Mouse (Mus musculus): ENCODE measurements around the gene Efna4. TPM values are rescaled to one million over a fixed set of nuclear protein-coding genes. Genes with fewer than 3 reads are reported as not detected.

The Efna4 gene
- polyA plus RNA-seq, 1 experiment from 2014 or later: 4.4 TPM

- no peak for ATAC-seq (ENCODE audit: low FRiP score)
- no peak overlapping the region for H3K4me3 ChIP-seq (replicated peaks; ENCODE audit: low read length)
- 78% methylated on average over 4 of the region's 4 CpGs for WGBS
- no peak overlapping the region for H3K4me2 ChIP-seq (replicated peaks)
- peaks cover 5% of the 10 kb centered on the region; the same call in 1 of the 2 replicates for H3K27me3 ChIP-seq (ENCODE audit: control insufficient read depth, insufficient read depth, low read length)
- H3K4me1 ChIP-seq (replicated peaks; ENCODE audit: control insufficient read depth, insufficient read depth, low read length): no peaks in the 10 kb centered on the region
- no peaks in the 10 kb centered on the region for H3K9me3 ChIP-seq (ENCODE audit: control insufficient read depth, low read length)
- no peaks in the 10 kb centered on the region for H3K36me3 ChIP-seq (replicated peaks; ENCODE audit: control insufficient read depth, insufficient read depth)
- no peak overlapping the region for H3K27ac ChIP-seq
- no peak for DNase-seq (ENCODE audit: low spot score)
- H3K9ac ChIP-seq: no peak overlapping the region
Measured at GRCm38 (mm10) chr3:89305105-89305504, 32.7 kb downstream of the Efna4 start.

DNA sequence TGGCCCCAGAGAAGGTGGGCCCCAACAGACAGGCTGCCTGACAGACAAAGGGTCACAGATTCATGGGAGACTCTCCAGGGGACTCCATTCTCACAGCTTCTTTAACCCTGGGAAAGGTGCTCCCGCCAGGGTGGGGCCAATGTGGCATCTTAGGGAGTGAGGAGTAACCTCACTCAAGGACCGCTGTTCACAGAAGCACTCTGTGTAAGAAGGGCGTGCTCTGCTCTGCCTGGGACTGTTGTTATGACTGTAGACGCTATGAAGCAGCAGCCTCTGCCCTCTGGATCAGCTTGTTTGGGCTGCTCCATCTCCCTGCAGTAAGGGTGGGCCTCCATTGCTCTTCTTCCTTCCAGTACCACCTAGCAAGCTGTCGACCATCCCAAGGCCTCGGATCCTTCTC lies 33.4 kb downstream of the Efna4 start:
- 58% methylated on average over 6 of the region's 6 CpGs for WGBS
- Histone ChIP-seq H3K27me3 (ENCODE audit: control insufficient read depth, insufficient read depth, low read length) (peaks cover 7% of the 10 kb centered on the region; the same call in 1 of the 2 replicates), H3K27ac (no peak overlapping the region), H3K4me1 (replicated peaks; ENCODE audit: control insufficient read depth, insufficient read depth, low read length) (no peaks in the 10 kb centered on the region), H3K9ac (no peak overlapping the region), H3K36me3 (replicated peaks; ENCODE audit: control insufficient read depth, insufficient read depth) (no peaks in the 10 kb centered on the region), H3K9me3 (ENCODE audit: control insufficient read depth, low read length) (no peaks in the 10 kb centered on the region), H3K4me2 (replicated peaks) (no peak overlapping the region), H3K4me3 (replicated peaks; ENCODE audit: low read length) (no peak overlapping the region)
- no peak for DNase-seq (ENCODE audit: low spot score)
- ATAC-seq (ENCODE audit: low FRiP score): no peak

DNA sequence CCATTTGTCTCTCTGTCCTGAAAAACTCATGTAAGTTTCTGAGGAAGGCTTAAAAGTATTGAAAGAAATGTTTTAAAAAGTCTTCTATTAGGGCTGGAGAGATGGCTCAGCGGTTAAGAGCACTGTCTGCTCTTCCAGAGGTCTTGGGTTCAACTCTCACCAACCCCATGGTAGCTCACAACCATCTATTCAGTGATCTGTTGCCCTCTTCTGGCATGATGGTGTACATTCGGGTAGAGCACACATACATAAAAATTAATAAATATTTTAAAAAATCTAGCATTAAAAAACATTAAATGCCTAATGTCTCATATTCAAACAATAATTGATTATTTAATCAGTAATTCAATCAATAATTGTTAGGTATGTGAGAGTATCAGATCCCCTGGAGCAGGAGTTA lies 37.3 kb downstream of the Efna4 start:
- Histone ChIP-seq H3K36me3 (replicated peaks; ENCODE audit: control insufficient read depth, insufficient read depth) (no peaks in the 10 kb centered on the region), H3K4me1 (replicated peaks; ENCODE audit: control insufficient read depth, insufficient read depth, low read length) (no peaks in the 10 kb centered on the region), H3K4me2 (replicated peaks) (no peak overlapping the region), H3K4me3 (replicated peaks; ENCODE audit: low read length) (no peak overlapping the region), H3K9ac (no peak overlapping the region), H3K27me3 (ENCODE audit: control insufficient read depth, insufficient read depth, low read length) (peaks cover 7% of the 10 kb centered on the region; the same call in 1 of the 2 replicates), H3K9me3 (ENCODE audit: control insufficient read depth, low read length) (no peaks in the 10 kb centered on the region), H3K27ac (no peak overlapping the region)
- no peak for ATAC-seq (ENCODE audit: low FRiP score)
- 65% methylated on average over 2 of the region's 2 CpGs for WGBS
- no peak for DNase-seq (ENCODE audit: low spot score)

GRCm38 (mm10) chr3:89300071-89300470 lies 37.8 kb downstream of the Efna4 start:
- 71% methylated on average over 1 of the region's 1 CpGs for WGBS
- H3K36me3 ChIP-seq (replicated peaks; ENCODE audit: control insufficient read depth, insufficient read depth): no peaks in the 10 kb centered on the region
- H3K4me2 ChIP-seq (replicated peaks): peak overlapping the region; percentile 40
- H3K27me3 ChIP-seq (ENCODE audit: control insufficient read depth, insufficient read depth, low read length): peaks cover 7% of the 10 kb centered on the region; the same call in 1 of the 2 replicates
- DNase-seq (ENCODE audit: low spot score) (no peak), ATAC-seq (ENCODE audit: low FRiP score) (no peak)
- H3K4me3 ChIP-seq (replicated peaks; ENCODE audit: low read length): peak overlapping the region; percentile 17; the same call in 1 of the 2 replicates
- H3K9ac ChIP-seq: 0 out of 2 replicates have a peak overlapping the region, but pooled peaks have one; percentile 34
- no peaks in the 10 kb centered on the region for H3K9me3 ChIP-seq (ENCODE audit: control insufficient read depth, low read length)
- no peak overlapping the region for H3K27ac ChIP-seq
- H3K4me1 ChIP-seq (replicated peaks; ENCODE audit: control insufficient read depth, insufficient read depth, low read length): no peaks in the 10 kb centered on the region

- H3K27me3 ChIP-seq (ENCODE audit: control insufficient read depth, insufficient read depth, low read length): peaks cover 7% of the 10 kb centered on the region; the same call in 1 of the 2 replicates
- no peak for ATAC-seq (ENCODE audit: low FRiP score)
- no peak for DNase-seq (ENCODE audit: low spot score)
- H3K36me3 ChIP-seq (replicated peaks; ENCODE audit: control insufficient read depth, insufficient read depth): no peaks in the 10 kb centered on the region
- H3K9ac ChIP-seq: 0 out of 2 replicates have a peak overlapping the region, but pooled peaks have one; percentile 34
- no peaks in the 10 kb centered on the region for H3K9me3 ChIP-seq (ENCODE audit: control insufficient read depth, low read length)
- WGBS: 3% methylated on average over 14 of the region's 14 CpGs
- H3K27ac ChIP-seq: no peak overlapping the region
- no peaks in the 10 kb centered on the region for H3K4me1 ChIP-seq (replicated peaks; ENCODE audit: control insufficient read depth, insufficient read depth, low read length)
- peak overlapping the region; percentile 17 for H3K4me3 ChIP-seq (replicated peaks; ENCODE audit: low read length)
- peak overlapping the region; percentile 40 for H3K4me2 ChIP-seq (replicated peaks)
Measured at GRCm38 (mm10) chr3:89299499-89299898, 38.3 kb downstream of the Efna4 start.

DNA sequence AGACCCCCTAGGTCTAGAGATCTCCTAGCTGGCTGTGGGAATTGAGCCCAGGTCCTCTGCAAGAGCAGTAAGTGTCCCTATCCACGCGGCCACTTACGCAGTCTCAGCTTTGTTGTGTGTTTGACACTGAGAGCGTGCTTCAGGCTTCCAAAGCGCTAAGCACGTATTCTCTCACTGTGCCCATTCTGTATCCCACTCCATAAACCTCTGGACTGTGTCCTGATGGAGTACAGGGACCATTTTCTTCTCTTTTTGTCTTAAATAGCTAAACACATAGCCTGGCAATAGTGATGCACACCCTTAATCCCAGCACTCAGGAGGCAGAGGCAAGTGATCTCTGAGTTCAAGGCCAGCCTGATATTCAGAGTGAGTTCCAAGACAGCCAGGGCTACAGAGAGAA lies 38.9 kb downstream of the Efna4 start:
- H3K9me3 ChIP-seq (ENCODE audit: control insufficient read depth, low read length): no peaks in the 10 kb centered on the region
- 82% methylated on average over 6 of the region's 6 CpGs for WGBS
- no peak overlapping the region for H3K9ac ChIP-seq
- H3K4me3 ChIP-seq (replicated peaks; ENCODE audit: low read length): no peak overlapping the region
- H3K4me2 ChIP-seq (replicated peaks): no peak overlapping the region
- ATAC-seq (ENCODE audit: low FRiP score): no peak
- H3K27ac ChIP-seq: no peak overlapping the region
- no peaks in the 10 kb centered on the region for H3K36me3 ChIP-seq (replicated peaks; ENCODE audit: control insufficient read depth, insufficient read depth)
- peaks cover 7% of the 10 kb centered on the region; the same call in 1 of the 2 replicates for H3K27me3 ChIP-seq (ENCODE audit: control insufficient read depth, insufficient read depth, low read length)
- no peaks in the 10 kb centered on the region for H3K4me1 ChIP-seq (replicated peaks; ENCODE audit: control insufficient read depth, insufficient read depth, low read length)
- DNase-seq (ENCODE audit: low spot score): no peak

DNA sequence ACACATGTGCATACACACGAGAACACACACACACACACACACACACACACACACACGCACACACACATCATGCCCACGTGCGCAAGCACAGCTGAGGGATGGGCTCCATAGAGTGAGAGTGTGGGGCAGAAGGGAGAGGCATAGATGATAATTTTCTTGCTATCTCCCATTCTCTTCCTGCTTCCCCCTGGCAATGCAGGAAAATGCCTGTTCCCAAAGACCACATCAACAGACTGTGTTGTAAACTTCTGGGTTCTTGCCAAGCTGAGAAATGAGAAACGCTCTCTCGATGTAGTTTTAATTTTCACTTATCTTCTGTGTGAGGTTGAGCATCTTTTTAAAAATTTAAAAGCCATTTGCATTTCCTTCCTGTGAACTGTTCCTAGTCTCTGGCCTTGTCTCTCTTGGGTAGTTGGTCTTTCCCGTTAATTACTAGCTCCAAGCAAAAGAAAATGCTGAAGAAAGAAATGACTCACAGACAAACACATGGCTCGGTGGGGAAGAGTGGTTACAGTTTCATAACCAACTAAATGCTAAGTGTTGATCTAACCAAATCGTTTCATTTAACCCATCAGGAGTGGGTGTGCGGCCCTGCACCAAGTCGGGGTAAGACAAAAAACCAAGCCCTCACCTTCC lies 40.9 kb downstream of the Efna4 start:
- ATAC-seq (ENCODE audit: low FRiP score): no peak
- H3K27ac ChIP-seq: no peak overlapping the region

GRCm38 (mm10) chr3:89295685-89296230 lies 42.1 kb downstream of the Efna4 start:
- WGBS: 84% methylated on average over 8 of the region's 8 CpGs
- no peak overlapping the region for H3K4me2 ChIP-seq (replicated peaks)
- no peaks in the 10 kb centered on the region for H3K9me3 ChIP-seq (ENCODE audit: control insufficient read depth, low read length)
- H3K4me1 ChIP-seq (replicated peaks; ENCODE audit: control insufficient read depth, insufficient read depth, low read length): no peaks in the 10 kb centered on the region
- H3K9ac ChIP-seq: no peak overlapping the region
- DNase-seq (ENCODE audit: low spot score): no peak
- H3K27ac ChIP-seq: no peak overlapping the region
- H3K4me3 ChIP-seq (replicated peaks; ENCODE audit: low read length): no peak overlapping the region
- no peaks in the 10 kb centered on the region for H3K36me3 ChIP-seq (replicated peaks; ENCODE audit: control insufficient read depth, insufficient read depth)
- H3K27me3 ChIP-seq (ENCODE audit: control insufficient read depth, insufficient read depth, low read length): peaks cover 7% of the 10 kb centered on the region; the same call in 1 of the 2 replicates
- no peak for ATAC-seq (ENCODE audit: low FRiP score)

More for the DNA sequence above, 40.9 kb downstream of the Efna4 start:
- H3K4me1 ChIP-seq (replicated peaks; ENCODE audit: control insufficient read depth, insufficient read depth, low read length): no peaks in the 10 kb centered on the region
- 83% methylated on average over 11 of the region's 11 CpGs for WGBS
- no peak overlapping the region for H3K4me2 ChIP-seq (replicated peaks)
- H3K9ac ChIP-seq: no peak overlapping the region
- H3K4me3 ChIP-seq (replicated peaks; ENCODE audit: low read length): no peak overlapping the region
- no peaks in the 10 kb centered on the region for H3K9me3 ChIP-seq (ENCODE audit: control insufficient read depth, low read length)
- peaks cover 7% of the 10 kb centered on the region; the same call in 1 of the 2 replicates for H3K27me3 ChIP-seq (ENCODE audit: control insufficient read depth, insufficient read depth, low read length)
- DNase-seq (ENCODE audit: low spot score): no peak
- no peaks in the 10 kb centered on the region for H3K36me3 ChIP-seq (replicated peaks; ENCODE audit: control insufficient read depth, insufficient read depth)

- no peak overlapping the region for H3K4me3 ChIP-seq (replicated peaks; ENCODE audit: low read length)
- WGBS: 81% methylated on average over 5 of the region's 5 CpGs
Measured at GRCm38 (mm10) chr3:89294195-89294594, 43.6 kb downstream of the Efna4 start.

More at GRCm38 (mm10) chr3:89294195-89294594, 43.6 kb downstream of the Efna4 start:
- Histone ChIP-seq H3K9ac (no peak overlapping the region), H3K36me3 (replicated peaks; ENCODE audit: control insufficient read depth, insufficient read depth) (no peaks in the 10 kb centered on the region), H3K4me1 (replicated peaks; ENCODE audit: control insufficient read depth, insufficient read depth, low read length) (no peaks in the 10 kb centered on the region), H3K9me3 (ENCODE audit: control insufficient read depth, low read length) (no peaks in the 10 kb centered on the region), H3K4me2 (replicated peaks) (no peak overlapping the region), H3K27me3 (ENCODE audit: control insufficient read depth, insufficient read depth, low read length) (no peaks in the 10 kb centered on the region), H3K27ac (no peak overlapping the region)
- no peak for DNase-seq (ENCODE audit: low spot score)
- ATAC-seq (ENCODE audit: low FRiP score): no peak
